Mouse (Mus musculus) cerebellum, postnatal 14 days (tissue): ENCODE results near the gene Fam161a.

Experiments used
- DNase-seq, 2 experiments: peaks; one replicate each; pipeline ENCODE4 v3.0.0; 2021; ENCODE audit warnings: mixed read lengths in 2 of 2

The Fam161a gene

DNA sequence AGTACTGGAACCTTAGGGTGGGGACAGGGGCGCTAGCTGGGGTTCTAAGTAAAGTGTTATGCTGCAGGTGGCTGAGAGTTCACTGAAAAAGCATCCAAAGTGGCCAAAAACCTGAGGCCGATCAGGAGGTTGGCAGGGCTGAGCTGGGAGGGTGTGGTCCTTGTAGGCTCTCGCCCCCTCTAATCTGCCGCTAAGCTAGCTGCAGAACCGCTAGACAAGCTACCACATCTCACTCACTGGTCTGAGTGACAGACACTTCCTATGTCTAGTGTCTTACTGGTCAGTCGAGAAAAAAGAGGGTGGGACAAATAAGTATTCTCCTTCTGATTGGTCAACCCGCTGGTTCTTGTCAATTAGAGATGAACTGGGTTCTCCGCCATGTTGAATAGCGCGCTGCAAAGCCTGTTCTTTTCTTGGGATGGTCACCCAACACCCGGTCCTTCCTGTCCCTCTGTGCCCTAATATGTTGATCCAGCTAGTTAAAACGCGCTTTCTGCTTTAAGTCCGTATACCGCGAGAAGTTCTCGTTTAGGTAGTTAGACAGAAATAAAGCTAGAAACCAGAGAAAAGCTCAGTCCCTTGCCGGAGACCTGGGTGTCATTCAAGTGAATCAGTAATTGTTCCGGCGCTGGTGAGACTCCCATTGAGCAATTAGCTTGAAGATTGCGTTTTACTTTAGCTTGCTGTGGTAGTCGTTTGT is at the start of gene Fam161a:
Gene Fam161a (plus strand): TSS at position 51 of the 700 bp plus-strand sequence.
- DNase-seq, result peak; percentile 84 to 92

DNA sequence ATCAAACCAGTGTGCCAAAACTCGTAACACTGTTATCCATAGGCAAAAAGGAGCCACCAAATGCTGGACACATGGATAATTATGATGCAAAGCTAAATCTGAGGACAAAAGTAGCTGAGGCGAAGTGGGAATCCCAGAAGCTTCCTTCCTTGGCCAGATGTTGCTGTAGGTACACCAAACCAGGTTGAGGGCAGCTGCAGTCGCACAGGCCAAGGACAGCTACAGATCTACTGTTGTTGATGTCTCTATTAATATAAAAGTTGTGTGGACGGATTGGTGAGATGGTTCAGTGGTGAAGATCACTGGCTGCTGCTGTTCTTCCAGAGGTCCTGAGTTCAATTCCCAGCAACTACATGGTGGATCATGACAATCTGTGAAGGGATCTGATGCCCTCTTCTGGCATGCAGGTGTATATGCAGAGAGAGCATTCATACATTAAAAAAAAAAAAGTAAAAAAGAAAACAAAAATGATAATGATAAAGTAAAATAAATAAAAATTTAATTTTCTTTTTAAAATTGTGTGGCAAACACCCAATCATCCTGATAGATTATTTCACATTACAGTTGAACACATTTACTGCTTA is 49.4 kb upstream of the Fam161a start:
- no peak for DNase-seq

GRCm38 (mm10) chr11:22962101-22962500 is 45.2 kb upstream of the Fam161a start:
- DNase-seq, result no peak

- no peak for DNase-seq
These were observed 42.9 kb upstream of the Fam161a start for GRCm38 (mm10) chr11:22964401-22964800.

DNA sequence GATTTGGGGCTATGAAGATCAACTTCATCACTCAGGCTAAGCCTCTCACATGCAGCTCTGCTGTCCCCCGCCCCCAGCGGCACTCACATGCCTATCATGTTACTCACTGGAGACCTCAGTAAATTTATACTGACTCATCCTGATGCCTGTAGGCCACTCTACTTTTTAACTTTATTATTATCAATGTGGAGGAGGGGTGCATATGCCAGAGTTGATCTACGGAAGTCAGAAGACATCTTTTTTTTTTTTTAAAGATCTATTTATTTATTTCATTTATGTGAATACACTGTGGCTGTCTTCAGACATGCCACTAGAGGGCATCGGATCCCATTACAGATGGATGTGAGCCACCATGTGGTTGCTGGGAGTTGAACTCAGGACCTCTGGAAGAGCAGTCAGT is 41.8 kb upstream of the Fam161a start:
- DNase-seq, result no peak

- DNase-seq, result no peak
These were observed 37.8 kb upstream of the Fam161a start for GRCm38 (mm10) chr11:22969486-22969885.

DNA sequence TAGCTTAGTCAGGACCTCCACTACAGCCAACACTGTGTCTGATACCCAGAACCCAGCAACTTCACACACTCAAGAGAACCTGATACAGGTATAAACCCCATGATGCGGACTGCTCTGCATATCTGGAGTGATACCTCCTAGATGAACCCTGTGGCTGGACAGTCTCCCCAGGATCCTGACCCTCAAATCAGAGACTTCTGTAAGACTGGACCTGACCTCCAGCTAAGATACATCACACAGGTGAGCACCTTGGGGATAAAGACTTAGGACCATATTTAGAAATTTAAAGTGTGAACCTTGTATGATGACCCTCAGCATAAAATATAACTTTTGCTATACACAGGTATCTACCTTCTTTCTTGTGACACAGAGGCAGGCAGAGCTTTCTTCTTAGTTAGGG is 36.8 kb upstream of the Fam161a start:
- DNase-seq, result no peak

DNA sequence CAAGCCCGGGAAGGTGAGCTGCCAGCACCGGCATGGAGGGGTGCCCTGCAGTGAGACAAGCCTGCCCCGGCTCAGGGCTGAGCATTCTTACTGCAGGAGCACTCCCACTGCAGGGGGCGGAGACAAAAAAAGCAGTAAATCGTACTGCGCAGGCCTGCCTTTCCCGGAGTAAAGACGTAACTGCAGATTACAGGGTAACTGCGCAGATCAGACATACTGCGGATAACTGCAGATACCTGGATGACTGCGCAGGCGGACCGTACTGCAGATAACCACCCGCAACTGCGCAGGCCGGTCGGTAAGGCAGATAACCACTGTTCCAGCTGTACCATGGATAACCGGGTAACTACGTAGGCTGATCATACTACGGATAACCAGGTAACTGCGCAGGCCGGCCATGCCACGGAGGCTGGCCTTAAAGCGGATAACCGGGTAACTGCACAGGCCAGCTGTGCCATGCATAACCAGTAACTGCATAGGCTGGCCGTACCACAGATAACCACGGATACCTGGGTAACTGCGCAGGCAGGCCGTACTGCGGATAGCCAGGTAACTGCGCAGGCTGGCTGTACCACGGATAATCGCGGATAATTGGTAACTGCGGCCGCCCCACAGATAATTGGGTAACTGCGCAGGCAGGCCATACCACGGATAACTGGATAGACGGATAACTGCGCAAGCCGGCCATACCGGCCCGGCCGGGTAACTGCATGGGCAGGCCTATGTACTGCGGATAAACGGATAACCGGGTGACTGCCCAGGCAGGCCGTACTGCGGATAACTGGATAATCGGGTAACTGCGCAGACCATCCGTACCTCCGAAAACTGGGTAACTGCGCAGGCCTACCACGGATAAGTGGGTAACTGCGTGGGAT is 35.3 kb upstream of the Fam161a start, which contains the start of gene Zrsr1:
Gene Zrsr1 (plus strand): TSS at position 171 of the 875 bp plus-strand sequence.
- peak; percentile 77 for DNase-seq

DNA sequence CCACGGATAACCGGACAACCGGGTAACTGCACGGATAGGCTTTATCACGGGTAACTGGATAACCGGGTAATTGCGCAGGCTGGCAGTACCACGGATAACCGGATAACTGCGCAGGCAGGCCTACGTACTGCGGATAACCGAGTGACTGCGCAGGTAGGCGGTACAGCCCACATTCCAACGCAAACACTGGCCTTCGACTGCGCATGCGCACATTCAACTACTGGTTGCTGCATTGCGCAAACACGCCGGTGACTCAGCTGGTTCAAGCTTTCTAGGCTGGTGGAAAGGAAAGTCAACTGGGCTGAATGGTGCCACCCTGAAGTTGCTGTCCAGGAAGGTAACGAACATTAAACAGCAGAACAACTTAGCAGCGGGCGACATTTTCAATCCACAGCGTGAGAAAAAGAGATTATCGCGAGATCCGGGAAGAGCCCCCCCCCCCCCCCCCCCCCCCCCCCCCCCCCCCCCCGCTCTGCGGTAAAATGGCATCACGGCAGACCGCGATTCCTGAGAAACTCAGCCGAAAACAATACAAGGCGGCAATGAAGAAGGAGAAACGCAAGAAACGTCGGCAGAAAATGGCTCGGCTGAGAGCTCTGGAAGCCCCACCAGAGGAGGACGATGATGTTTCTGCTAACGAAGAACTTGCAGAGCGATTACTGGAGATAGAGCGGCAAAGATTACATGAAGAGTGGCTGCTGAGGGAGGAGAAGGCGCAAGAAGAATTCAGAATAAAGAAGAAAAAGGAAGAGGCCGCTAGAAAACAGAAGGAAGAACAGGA is 34.4 kb upstream of the Fam161a start:
- DNase-seq, result peak; percentile 84 to 89

DNA sequence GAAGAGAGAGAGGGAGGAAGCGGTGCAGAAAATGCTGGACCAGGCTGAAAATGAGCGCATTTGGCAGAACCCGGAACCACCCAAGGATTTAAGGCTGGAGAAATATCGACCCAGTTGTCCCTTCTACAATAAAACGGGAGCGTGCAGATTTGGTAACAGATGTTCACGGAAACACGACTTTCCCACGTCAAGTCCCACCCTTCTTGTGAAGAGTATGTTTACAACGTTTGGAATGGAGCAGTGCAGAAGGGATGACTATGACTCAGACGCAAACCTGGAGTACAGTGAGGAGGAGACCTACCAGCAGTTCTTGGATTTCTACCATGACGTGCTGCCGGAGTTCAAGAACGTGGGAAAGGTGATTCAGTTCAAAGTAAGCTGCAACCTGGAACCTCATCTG is 33.7 kb upstream of the Fam161a start:
- no peak for DNase-seq

DNA sequence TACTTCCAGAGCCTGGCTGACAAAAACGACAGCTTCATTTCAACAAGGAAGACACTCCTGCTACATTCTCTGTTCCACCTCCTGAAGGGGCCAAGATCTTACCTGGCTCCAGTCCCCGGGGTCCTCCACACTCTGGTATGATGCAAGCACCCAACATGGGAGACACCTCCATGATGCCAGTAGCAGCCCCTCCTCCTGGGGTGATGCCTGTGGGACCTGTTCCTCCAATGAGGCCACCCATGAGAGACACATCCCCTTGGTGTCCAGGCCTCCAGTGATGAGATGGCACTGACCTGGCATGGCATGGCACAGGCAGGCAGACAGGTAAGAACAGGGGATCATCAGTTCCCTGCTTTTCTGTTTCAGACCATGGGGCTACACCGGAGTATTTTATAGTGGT is 29.1 kb upstream of the Fam161a start:
- DNase-seq, result no peak

GRCm38 (mm10) chr11:22978711-22979110 is 28.6 kb upstream of the Fam161a start:
- peak; percentile 79 to 86 for DNase-seq

DNA sequence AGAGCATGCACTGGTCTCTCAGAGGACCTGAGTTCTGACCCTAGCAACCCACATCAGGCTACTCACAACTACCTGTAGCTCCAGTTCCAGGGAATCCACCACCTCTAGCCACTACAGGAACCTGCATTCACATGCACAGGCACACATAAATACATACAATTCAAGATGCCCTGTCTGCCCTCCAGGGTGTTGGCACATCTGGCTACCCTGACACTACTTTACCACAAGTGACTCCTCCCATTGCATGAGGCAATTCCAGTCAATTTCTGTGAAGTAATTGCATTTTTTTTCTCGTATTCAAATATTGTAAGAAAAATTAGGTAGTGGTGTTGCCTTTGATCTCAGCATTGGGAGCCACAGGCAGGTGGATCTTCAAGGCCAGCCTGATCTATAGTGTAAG is 28.1 kb upstream of the Fam161a start:
- no peak for DNase-seq

- no peak for DNase-seq
These were observed 26.3 kb upstream of the Fam161a start for GRCm38 (mm10) chr11:22981041-22981440.

DNA sequence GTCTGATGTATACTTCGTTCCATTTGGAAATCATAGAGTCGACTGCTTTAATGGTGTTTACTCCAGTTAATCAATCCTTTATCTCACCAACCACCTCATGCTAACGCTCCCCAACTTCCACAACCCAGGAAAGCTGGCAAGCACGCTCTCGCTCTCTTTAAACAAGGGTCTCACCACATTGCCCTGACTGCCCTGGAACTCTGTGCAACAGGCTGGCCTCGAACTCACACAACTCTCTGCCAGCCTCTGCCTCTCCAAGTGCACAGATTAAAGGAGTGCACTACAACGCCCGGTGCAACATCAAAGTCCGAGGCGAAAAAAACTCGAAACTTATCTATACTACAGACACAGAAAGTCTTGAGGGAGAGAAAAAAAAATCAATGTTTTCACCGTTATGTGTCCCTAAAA is 25.8 kb upstream of the Fam161a start:
- DNase-seq, result peak in 1 of 2 experiments; percentile 31

DNA sequence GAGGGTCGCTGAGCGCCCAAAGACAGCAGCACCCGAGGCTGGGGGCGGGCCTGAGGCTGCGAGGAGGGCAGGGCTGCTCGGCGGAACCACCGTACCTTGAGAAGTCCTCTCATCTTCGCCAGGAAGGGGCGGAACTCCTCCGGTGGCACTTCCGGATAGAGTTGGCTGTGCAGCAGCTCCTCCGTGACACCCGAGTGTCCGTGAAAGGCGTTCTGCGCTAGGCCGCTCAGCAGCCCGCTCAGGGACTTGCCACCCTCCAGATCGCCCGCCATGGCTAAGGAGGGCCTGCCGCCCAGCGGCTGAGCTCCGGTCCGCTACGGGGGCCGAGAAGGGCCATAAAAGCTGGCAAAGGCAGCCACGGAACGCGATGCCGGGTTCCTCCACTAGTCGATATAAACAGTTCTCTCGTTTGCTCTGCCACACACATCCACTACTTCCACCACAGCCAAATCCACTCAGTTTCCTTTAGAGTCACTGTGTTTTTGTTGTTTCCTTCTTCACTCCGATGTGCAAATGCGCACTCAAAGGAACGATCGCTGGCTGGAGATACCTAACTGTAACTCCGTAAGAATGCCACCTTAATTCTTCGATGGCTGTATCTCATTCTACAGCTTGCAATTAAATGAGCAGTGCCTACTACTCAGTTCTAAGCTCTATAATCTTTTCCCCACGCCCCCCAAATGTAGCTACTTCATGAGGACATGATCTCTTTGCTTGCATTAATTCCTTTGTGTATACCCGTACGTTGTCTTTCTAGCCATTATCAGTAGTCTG is 25.2 kb upstream of the Fam161a start, which contains the start of the genes Gm28048 and Commd1:
Gene Gm28048 (minus strand): TSS at position 107 of the 774 bp plus-strand sequence.
Gene Commd1 (minus strand): TSS at position 399 of the 774 bp plus-strand sequence.
- peak; percentile 98 to 99 for DNase-seq

DNA sequence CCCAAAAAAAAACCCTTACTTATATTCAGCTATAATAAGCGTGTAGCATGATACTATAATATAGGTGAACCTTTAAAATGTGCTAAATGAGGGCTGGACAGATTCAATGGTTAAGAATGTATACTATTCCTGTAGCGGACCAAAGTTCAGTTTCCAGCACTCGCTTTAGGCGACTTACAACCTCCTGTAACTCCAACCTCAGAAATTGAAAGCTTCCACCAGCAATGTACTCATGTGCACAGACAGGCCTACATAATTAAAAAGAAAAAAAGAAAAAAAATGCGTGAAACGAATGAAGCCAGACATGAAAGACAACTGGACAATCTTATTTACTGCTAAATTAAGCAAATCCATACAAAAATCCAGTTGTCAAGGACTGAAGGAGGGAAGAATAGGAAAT is 24.5 kb upstream of the Fam161a start:
- no peak for DNase-seq

- DNase-seq, result no peak
These were observed 21.8 kb upstream of the Fam161a start for GRCm38 (mm10) chr11:22985510-22985909.

- DNase-seq, result peak; percentile 68 to 77
These were observed 20.0 kb upstream of the Fam161a start for GRCm38 (mm10) chr11:22987357-22987756.

DNA sequence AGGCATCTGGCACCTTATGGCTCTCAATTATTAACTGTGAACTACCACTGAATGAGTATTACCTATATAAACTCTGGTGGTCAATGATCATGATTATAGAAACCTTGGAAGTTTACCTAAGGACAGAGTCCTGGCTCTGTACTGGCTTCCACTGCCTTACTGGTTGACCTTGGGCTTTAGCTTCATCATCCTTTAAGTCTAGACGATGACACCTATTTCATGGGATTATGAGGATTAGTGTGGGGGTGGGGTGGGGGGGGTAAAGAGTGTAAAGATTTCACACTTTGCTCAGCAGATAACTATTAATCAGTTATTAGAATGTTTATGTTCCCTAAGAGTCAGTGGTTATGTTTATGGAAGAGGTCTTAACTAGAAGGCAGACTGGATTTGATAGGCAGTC is 17.5 kb upstream of the Fam161a start:
- DNase-seq, result no peak

DNA sequence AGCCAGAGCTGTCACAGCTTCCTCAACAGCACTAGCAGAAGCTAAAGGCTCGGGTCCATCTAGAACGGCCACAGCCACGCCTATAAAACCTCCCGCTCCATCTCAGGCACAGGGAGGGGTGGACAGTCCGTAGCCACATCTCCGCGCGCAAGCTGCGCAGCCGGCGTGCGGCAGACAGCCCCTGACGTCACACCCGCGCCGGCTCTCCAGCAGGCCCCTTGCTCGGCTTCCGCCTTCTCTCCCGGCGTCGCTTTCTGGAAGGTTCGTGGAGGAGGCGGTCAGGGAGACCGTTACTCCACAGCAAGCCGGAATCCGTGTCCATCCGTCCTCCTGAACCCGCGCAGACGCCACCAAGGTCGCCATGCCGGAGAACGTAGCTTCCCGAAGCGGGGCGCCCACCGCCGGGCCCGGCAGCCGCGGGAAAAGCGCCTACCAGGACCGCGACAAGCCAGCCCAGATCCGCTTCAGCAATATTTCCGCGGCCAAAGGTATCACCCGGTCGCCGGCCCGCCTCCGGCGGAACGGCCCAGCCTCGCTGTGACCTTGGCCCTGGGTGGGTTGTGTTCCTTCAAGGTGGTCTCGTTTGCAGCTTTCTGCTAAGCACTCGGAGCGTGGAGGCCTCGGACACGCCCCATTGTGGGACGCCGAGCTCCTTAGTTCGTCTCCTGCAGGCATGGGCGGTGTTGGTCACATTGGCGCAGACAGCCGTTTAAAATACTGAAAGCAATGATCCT is 16.8 kb upstream of the Fam161a start, which contains the start of gene Cct4:
Gene Cct4 (plus strand): TSS at position 127 of the 734 bp plus-strand sequence.
- DNase-seq, result peak; percentile 93 to 96
